Mouse (Mus musculus): ENCODE results near the gene Cdk19. TPM values are rescaled to one million over a fixed set of nuclear protein-coding genes. Genes with fewer than 3 reads are reported as not detected.
"Not testable (repeated sequence)": the region's sequence is repeated elsewhere in the genome, so short reads cannot be mapped to it uniquely, and the experiment has no call there.

Cdk19 gene
- total RNA-seq, 2 experiments from 2014 or later: 27.2 to 27.3 TPM

DNA sequence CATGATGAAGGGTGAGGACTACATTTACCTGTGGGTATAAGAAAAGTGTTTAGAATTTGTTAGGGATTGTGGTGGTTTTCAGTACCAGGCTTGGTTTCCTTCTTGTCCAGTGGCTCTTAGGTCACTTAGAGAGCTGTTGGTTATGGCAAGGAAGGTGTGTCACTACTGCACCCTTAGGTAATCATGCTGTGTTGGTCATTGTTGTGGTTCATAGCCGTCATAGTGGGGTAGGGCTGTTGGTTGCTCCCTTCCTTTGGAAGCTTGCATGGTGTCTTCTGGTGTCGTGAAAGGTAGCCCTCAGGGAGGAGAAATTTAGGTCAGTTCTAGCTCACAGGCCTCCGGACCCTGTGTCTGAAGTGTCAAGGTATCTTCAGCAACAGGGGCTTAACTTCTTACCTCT, 46.0 kb downstream of the Cdk19 start:
- DNase-seq (ENCODE audit: low spot score in 2 of 2): no peak

GRCm38 (mm10) chr10:40386126-40386525, 46.8 kb downstream of the Cdk19 start:
- DNase-seq (ENCODE audit: low spot score in 2 of 2): no peak

GRCm38 (mm10) chr10:40393447-40394143, 54.2 kb downstream of the Cdk19 start:
- no peak for DNase-seq (ENCODE audit: low spot score in 2 of 2)

GRCm38 (mm10) chr10:40398842-40399241, 59.5 kb downstream of the Cdk19 start:
- no peak for DNase-seq (ENCODE audit: low spot score in 2 of 2)

DNA sequence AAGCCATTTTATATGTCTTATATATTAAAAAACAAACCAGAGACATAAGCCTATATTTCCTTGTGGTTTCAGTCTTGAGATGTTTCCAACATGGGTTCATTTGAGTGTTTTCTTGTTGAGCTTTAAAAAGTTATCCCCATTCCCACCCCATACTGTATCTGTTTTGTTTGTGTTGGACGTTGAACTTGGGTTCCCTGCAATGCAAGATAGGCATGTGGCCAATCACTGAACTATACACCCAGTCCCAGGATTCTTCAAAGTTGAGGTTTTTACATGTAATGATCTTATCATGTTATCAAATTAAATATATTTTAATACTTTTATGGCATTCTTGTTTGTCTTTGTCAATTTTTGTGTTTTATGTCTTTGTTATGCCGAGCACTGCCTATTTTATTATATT, 60.0 kb downstream of the Cdk19 start:
- DNase-seq (ENCODE audit: low spot score in 2 of 2): no peak

DNA sequence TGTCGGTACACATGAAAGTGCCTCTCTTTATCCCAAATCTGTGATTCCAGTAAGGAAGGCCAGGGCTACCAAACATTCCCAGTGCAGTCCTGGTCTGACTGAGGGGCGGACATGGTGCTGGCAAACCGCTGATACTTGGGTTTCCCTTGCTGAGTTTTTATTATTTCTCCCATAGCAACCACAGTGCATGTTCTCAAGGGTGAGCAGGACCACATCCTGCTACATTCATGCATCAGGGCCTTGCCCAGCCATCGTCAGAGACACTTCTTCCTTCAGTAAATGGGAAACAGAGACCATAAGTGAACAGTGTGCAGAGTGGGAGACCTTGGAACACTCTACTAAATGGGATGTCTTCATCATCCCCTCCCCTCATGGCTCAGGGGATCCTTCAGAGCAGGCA, 60.9 kb downstream of the Cdk19 start:
- no peak for DNase-seq (ENCODE audit: low spot score in 2 of 2)

DNA sequence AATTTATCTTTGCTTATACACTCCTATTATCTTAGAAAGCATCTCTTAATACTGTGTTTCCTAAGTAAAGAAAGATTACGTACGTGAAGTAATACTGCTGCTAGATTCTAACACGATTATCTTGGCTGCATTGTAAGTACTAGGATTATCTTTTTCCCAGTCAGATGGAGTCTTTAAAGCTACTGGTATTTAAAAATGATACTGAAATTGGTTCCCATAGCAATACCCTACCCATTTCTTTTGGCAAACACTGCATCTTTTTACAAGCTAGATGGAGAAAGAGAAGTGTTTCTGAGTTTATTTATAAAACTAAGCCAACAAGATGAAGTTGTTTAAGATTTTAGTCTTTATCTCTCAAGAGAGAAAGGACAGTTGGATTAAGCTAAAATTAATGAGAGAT, 67.3 kb downstream of the Cdk19 start:
- DNase-seq (ENCODE audit: low spot score in 2 of 2): no peak

- DNase-seq (ENCODE audit: low spot score in 2 of 2): no peak
Observed at GRCm38 (mm10) chr10:40409336-40409735, 70.0 kb downstream of the Cdk19 start.

DNA sequence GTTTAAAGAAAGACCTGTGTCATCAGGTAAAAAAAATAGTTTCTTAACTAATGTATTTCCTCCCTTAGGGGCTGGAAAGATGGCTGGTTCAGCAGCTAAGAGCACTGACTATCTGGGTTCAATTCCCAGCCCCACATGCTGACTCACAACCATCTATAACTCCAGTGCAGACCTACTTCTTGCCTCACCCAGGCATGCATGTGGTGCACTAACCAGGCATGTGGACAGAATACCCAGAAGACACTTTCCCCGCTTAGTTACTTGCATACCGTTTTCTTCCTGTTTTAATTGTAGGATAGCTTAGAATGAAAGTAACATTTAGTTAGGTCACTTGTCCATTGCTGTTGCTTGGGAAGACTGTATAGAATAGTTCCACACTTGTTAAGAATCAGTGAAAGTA, 72.0 kb downstream of the Cdk19 start:
- no peak for DNase-seq (ENCODE audit: low spot score in 2 of 2)

DNA sequence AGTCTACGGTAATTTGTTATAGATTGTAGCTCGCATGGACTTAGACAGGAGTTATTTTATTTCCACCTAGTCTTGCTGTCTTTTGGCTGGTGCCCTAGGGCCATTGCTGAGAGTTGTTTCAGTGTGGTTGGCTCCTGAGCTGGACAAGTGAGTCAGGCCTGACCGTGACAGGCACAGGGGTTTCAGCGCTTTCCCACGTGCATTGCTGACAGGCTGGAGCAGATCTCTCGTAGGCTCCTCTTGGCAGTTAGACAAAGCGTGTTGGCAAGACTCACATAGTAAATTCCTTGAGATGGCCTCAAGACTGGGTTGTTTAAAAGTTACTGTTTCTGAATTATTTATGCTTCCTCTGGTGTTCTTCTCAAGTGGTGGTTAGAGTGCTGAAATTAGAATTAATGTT, 77.6 kb downstream of the Cdk19 start:
- DNase-seq (ENCODE audit: low spot score in 2 of 2): peak; percentile 24 to 39

GRCm38 (mm10) chr10:40419841-40420240, 80.5 kb downstream of the Cdk19 start:
- DNase-seq (ENCODE audit: low spot score in 2 of 2): no peak

- no peak for DNase-seq (ENCODE audit: low spot score in 2 of 2)
Observed at GRCm38 (mm10) chr10:40420703-40421102, 81.3 kb downstream of the Cdk19 start.

- DNase-seq (ENCODE audit: low spot score in 2 of 2): no peak
Observed at GRCm38 (mm10) chr10:40421724-40422123, 82.4 kb downstream of the Cdk19 start.

DNA sequence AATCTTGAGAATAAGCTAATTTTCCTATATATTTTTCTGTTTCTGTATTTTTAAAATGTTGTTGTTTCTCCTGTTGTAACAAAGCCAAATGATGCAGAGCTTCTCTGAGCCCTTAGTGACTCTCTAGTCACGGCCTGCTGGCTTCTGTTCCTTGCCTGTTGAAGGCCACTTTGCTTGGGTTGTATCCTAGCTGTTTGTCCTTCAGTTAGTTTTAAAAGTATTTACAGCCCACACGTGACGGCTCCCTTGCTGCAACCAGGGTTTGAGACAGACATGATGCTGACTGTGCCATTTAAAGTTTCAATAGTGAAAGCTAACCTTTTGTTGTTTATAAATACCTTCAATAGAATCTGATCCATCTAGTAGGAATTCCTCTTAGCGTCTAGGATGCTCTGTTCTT, 83.3 kb downstream of the Cdk19 start:
- DNase-seq (ENCODE audit: low spot score in 2 of 2): no peak

DNA sequence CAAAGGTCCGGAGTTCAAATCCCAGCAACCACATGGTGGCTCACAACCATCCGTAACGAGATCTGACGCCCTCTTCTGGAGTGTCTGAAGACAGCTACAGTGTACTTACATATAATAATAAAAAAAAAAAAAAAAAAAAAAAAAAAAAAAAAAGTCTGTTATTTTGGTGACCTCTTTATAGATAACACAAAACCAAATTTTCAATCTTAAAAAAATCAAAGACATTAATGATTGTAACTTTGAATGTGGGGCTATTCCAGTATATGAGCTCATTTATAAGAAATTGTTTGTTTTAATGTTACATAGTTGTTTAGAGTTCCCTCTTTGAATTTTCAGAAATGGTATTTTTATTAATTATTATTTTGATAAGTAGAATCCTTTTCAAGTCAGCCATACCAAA, 85.1 kb downstream of the Cdk19 start:
- DNase-seq (ENCODE audit: low spot score in 2 of 2): not testable (repeated sequence)

- no peak for DNase-seq (ENCODE audit: low spot score in 2 of 2)
Observed at GRCm38 (mm10) chr10:40425243-40426095, 86.1 kb downstream of the Cdk19 start.

- DNase-seq (ENCODE audit: low spot score in 2 of 2): no peak
Observed at GRCm38 (mm10) chr10:40426096-40426450, 86.7 kb downstream of the Cdk19 start.

GRCm38 (mm10) chr10:40428633-40429032, 89.3 kb downstream of the Cdk19 start:
- no peak for DNase-seq (ENCODE audit: low spot score in 2 of 2)

DNA sequence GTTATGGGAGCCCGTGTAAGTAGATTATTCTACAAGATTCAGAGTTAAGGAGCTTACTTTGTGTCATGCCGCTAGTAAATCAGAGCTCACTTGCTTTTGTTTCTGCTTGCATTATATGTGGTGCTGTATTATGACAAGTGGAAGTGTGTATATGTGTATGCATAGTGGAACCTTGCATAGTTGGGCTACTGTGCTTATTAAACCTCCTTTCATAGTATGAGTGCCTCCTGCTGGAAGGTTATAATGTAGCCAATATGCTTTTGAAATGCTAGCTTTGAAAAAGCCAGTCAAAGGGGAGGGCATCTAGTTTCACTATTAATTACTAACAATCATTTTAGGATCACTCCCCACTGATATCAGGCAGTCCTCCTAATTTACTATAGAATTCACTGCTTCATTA, 89.7 kb downstream of the Cdk19 start:
- DNase-seq (ENCODE audit: low spot score in 2 of 2): no peak

DNA sequence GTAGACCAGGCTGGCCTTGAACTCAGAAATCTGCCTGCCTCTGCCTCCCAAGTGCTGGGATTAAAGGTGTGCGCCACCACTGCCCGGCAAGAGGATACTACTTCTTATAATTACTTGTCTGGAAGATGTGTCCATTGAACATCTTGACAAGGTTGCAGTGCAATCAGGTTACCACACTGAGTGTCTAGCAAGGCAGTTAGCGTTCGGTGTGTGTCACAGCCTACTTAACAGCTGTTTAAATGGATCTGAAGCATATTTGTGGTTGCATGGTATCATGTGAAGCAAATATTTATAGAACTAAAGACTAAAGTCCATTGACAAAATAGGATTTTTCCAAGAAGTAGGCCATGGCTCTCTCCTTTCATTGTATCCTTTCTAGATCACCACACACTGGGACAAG, 90.8 kb downstream of the Cdk19 start:
- DNase-seq (ENCODE audit: low spot score in 2 of 2): no peak

- DNase-seq (ENCODE audit: low spot score in 2 of 2): no peak
Observed at GRCm38 (mm10) chr10:40431957-40432356, 92.6 kb downstream of the Cdk19 start.

DNA sequence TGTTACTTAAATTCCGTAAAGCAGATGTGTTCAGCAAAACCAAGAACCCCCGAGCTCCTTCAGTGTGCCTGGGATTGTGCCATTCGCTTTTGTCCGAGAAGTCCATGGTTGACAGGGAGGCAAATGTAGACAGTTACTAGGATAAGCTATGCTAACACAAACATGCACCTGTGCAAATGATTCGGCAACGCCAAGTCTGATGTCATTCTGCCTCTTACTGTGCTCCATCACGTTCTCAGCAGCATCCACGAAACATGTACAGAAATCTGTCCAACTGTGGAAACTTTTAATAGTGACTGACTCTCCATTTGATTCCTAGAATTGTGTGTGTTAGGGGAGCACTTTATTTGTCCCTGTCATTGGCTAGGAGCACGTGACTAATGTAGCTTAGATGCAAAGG, 93.0 kb downstream of the Cdk19 start:
- DNase-seq (ENCODE audit: low spot score in 2 of 2): no peak

DNA sequence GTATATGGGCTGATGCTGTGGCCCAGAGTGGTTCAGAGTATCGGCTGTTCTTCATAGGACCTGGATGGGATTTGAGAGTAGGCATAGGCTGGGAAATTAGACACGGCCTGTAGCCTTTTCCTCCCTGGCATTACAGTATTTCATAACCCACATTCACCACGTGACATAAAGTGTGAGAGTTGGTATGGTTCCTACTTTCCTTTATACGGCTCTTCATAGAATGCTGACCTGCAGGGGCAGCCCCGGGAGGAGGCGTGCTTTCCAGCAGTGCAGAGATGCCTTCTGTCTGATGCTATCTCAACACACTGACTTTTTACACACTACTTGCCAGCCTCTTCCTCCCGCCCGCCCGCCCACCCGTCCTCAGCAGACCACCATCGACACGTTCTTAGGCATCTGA, 96.0 kb downstream of the Cdk19 start:
- no peak for DNase-seq (ENCODE audit: low spot score in 2 of 2)

Data from layer of hippocampus, postnatal 14 days (tissue).